Mouse (Mus musculus) liver, postnatal 0 days (tissue): Measurements from ENCODE around the gene Gm21293.
"Not testable (repeated sequence)": the region's sequence is repeated elsewhere in the genome, so short reads cannot be mapped to it uniquely, and the experiment has no call there.

ENCODE experiments used
- CTCF ChIP-seq: sonication (generic); IDR thresholded peaks from 2 replicates; pipeline ENCODE4 v1.5.1; 2016; ENCODE audit warnings: antibody characterized with exemption, low read depth
- EP300 ChIP-seq: IDR thresholded peaks from 2 replicates; pipeline ENCODE4 v1.6.1; 2016; ENCODE audit warnings: antibody characterized with exemption, low read depth, mild to moderate bottlenecking

DNA sequence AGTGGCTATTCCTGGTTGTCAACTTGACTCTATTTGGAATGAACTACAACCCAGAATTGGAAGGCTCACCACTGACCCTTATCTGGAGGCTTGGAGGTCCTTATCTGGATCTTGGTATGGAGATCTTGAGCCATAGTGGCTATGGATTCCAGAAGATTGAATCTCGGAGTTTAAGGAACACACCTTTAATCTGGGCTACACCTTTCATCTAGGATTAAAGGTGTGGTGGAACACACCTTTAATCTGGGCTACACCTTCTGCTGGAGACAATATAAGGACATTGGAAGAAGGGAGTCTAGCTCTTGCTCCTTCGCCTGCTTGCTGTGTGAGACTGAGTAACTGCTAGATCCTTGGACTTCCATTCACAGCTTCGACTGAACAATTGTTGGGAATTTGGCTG is 33.9 kb downstream of the Gm21293 start, which contains the start of gene Gm21312:
- not testable (repeated sequence) for TF ChIP-seq CTCF, EP300
